Mouse (Mus musculus) neural tube, embryonic 14.5 days (tissue): ENCODE results near the gene Thrap3. TPM values are rescaled to one million over a fixed set of nuclear protein-coding genes. Genes with fewer than 3 reads are reported as not detected.

ENCODE experiments used
- ATAC-seq: fragments of 200-750 bp; cut with Nextera tagmentation; 2 replicates; pipeline ENCODE4 v1.8.0; 2017; ENCODE audit warnings: low read depth, mild to moderate bottlenecking, moderate TSS enrichment, moderate library complexity
- H3K27ac ChIP-seq: fragments of 300-500 bp; sonication (generic); 2 replicates; pipeline ENCODE4 v1.5.1; 2014; ENCODE audit warnings: low read depth, mild to moderate bottlenecking, control low read depth, low read length, moderate library complexity, mixed read lengths
- H3K27me3 ChIP-seq: fragments of 300-500 bp; sonication (generic); 2 replicates; pipeline ENCODE4 v1.6.1; 2014; ENCODE audit warnings: low read length; ENCODE audit not compliant: control insufficient read depth, insufficient read depth
- H3K36me3 ChIP-seq: fragments of 300-500 bp; sonication (generic); 2 replicates; pipeline ENCODE4 v1.6.1; 2014; ENCODE audit warnings: low read length, mixed read lengths; ENCODE audit not compliant: control insufficient read depth, insufficient read depth
- H3K4me1 ChIP-seq: fragments of 300-500 bp; sonication (generic); 2 replicates; pipeline ENCODE4 v1.6.1; 2014; ENCODE audit warnings: low read length; ENCODE audit not compliant: control insufficient read depth, insufficient read depth
- H3K4me2 ChIP-seq: fragments of 300-500 bp; sonication (generic); 2 replicates; pipeline ENCODE4 v1.6.1; 2014; ENCODE audit warnings: mild to moderate bottlenecking, low read depth, low read length, control low read depth
- H3K4me3 ChIP-seq: fragments of 300-500 bp; sonication (generic); 2 replicates; pipeline ENCODE4 v1.5.1; 2014; ENCODE audit warnings: low read depth, low read length, control low read depth, mixed read lengths
- H3K9ac ChIP-seq: fragments of 300-500 bp; sonication (generic); replicated peaks from 2 replicates; pipeline ENCODE4 v1.6.1; 2014; ENCODE audit warnings: low read depth, mild to moderate bottlenecking, control low read depth, low read length, mixed read lengths
- H3K9me3 ChIP-seq: fragments of 300-500 bp; sonication (generic); 2 replicates; pipeline ENCODE4 v1.6.1; 2016; ENCODE audit warnings: low read length; ENCODE audit not compliant: control insufficient read depth
- WGBS: fragments of 180-500 bp; shearing (Covaris S2); extraction: QIAGEN DNeasy Blood & Tissue Kit; methylation state at CpG from one replicate; pipeline ENCODE4 v1.1.7; 2014; 5-methylcytosine and 5-hydroxymethylcytosine counted together
- polyA plus RNA-seq: library from polyadenylated mRNA; unstranded; fragments of >200 nt; fragmentation: Nextera tagmentation; extraction: Ambion mirVana; gene quantifications from 2 replicates; pipeline ENCODE4 v1.2.1, GENCODE M21; 2014

The Thrap3 gene
- polyA plus RNA-seq, 1 experiment from 2014 or later = 138 TPM

DNA sequence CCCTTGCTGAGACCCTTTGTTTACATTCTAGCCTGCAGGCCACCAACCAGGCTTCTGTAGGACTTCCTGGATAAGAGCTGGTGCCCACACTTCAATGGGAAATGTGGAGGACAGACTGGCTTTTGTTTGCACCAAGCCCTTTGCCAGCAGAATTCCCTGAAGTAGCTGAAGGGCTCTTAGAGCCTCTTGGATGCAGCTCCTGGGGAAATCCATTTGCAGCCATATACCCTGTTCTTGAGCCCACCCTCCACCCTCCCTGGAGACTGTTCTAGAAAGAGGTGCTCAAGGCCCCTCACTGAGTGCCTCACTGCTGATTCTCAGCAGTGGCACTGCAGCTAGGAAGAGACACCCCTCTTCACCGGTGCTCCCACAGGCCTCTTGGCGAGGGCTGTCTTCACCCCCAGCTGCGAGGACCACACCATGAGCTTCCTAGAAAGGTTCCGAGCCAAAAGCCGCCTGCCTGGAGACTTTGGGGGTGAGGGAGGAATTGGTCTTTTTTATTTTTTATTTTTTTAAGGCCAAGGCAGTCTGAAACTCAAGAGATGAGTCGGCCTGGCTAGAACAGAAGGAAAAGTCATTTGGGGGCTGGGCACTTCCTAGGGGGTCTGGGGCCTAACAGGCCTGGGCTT, 69.8 kb downstream of the Thrap3 start:
- no peak for ATAC-seq
- peaks cover 14% of the 10 kb centered on the region for H3K4me1 ChIP-seq
- no peak overlapping the region for H3K9ac ChIP-seq
- WGBS = 72% methylated on average over 6 of the region's 6 CpGs
- H3K27me3 ChIP-seq = no peaks in the 10 kb centered on the region
- H3K4me2 ChIP-seq = no peak overlapping the region
- no peak overlapping the region for H3K4me3 ChIP-seq
- H3K27ac ChIP-seq = no peak overlapping the region
- peaks cover 49% of the 10 kb centered on the region for H3K36me3 ChIP-seq
- no peaks in the 10 kb centered on the region for H3K9me3 ChIP-seq

DNA sequence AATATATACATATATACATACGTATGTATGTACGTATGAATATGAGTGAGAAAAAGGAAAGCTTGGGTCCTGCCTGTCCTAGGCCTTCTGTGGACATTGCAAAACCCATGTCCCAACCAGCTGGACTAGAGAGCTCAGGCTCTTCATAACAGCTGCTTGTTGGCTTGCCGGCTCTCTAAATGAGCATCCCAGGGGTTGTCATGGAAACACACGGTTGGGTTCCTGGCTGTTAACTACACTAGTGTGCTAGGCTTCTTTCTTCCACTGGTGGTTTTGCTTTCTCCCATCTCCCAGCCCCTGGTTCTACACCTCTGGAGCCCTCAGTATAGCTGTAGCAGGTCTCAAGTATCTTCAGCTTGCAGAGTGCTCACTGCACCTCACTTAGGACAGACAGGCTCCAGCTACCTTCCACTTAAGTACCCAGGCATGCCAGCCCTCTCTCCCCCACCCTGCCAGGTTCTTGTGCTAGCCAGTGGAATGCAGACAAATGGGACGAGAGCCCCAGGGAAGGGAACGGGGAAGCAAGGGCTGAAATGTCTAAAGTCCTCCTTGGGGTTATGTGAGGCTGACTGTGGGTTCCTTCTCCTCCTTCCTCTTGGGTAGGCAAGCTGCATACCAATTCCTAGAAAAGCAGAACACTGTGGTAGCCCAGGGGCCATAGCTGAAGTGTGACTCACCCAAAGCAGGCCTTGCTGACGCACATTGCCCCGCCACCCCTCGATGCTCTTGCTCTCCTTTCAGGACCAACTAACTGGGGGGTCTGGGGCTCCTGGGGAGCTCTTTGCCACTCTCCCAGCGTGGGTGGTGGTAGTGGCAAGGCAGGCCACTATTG, 71.1 kb downstream of the Thrap3 start:
- Histone ChIP-seq H3K9me3 (no peaks in the 10 kb centered on the region), H3K9ac (no peak overlapping the region), H3K27ac (no peak overlapping the region; the same call in 1 of the 2 replicates), H3K4me3 (no peak overlapping the region), H3K27me3 (no peaks in the 10 kb centered on the region), H3K36me3 (peaks cover 44% of the 10 kb centered on the region), H3K4me2 (no peak overlapping the region), H3K4me1 (peaks cover 14% of the 10 kb centered on the region)
- ATAC-seq = peak; percentile 68; the same call in 1 of the 2 replicates
- WGBS = 58% methylated on average over 10 of the region's 10 CpGs

DNA sequence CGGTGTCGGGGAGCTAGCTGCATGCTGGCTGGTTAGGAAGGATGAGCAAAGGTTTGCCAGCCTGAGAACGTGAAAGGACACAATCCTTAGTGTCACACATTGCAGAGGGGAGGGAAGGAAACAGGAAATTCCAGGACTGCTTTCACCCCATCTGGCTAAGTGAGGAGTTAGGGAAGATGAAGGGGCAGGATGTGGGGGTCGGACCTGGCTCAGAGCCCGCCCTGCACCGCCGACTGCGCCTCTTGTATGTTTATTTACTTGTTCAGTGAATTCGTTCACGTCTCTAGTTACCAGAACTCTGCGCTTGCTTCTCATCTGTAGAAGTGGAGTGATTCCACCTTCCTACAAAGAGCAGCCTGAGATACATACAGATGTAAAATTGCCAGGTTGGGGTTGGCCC, 72.1 kb downstream of the Thrap3 start:
- Histone ChIP-seq H3K27ac (peak overlapping the region; percentile 62; the same call in 1 of the 2 replicates), H3K4me3 (no peak overlapping the region), H3K9me3 (no peaks in the 10 kb centered on the region), H3K36me3 (peaks cover 47% of the 10 kb centered on the region), H3K4me2 (no peak overlapping the region), H3K4me1 (peaks cover 14% of the 10 kb centered on the region), H3K27me3 (no peaks in the 10 kb centered on the region), H3K9ac (no peak overlapping the region)
- 73% methylated on average over 11 of the region's 11 CpGs for WGBS
- no peak for ATAC-seq

DNA sequence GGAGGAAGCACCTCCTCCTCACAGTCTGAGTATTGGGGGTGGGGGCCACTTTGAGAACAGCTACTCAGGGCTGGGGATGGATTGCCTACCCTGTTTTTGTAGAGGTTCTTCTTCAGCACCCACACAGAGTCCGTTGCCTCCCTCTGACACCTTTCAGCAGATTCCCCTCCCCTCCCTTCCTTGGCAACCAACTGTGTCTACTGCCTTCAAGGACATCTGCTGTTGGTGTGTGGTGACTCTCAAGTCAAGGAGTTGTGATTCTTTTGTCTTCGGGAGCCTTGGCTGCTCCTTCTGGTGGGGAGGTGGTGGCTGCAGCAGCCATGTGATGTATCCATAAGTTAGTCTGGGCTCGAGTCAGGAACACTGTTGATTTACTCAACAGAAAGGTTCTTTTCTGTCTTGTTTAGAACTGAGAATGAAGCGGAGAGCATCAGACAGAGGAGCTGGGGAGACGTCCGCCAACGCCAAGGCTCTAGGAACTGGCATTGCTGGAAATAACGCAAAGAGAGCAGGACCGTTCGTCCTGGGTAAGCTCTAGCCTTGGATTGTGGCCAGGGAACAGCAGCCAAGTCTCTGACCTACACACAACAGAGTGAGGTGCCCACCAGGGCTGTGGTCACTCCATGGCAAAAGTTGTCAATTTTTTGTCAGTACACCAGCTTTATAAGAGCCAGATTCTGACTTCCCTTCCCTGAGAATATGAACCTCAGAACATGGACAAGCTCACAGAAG, 79.1 kb downstream of the Thrap3 start:
- no peak for ATAC-seq
- Histone ChIP-seq H3K36me3 (peaks cover 21% of the 10 kb centered on the region), H3K9ac (no peak overlapping the region), H3K27me3 (no peaks in the 10 kb centered on the region), H3K4me1 (no peaks in the 10 kb centered on the region), H3K4me3 (no peak overlapping the region), H3K4me2 (no peak overlapping the region), H3K9me3 (0 out of 2 replicates have a peak, but pooled peaks cover 4% of the 10 kb centered on the region), H3K27ac (no peak overlapping the region)
- 86% methylated on average over 10 of the region's 10 CpGs for WGBS

DNA sequence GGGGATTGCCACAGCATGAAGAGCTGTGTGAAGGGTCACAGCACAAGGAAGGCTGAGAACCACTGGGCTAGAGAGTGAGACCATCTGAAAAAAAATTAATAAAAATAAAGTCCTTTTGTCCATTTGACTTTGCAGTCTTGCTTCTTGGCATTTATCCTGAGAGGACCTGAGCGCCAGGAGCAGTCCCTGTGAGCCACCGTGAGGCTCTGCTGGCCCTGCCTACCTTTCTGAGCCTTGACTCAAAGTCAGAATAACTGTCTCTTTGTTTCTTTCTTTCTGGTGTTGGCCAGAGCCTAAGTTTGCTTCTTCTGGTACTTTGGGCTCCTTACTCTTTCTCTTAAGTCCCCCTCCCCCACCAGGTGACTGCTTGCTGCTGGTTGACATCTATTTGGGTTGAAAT, 82.1 kb downstream of the Thrap3 start:
- 0 out of 2 replicates have a peak, but pooled peaks cover 4% of the 10 kb centered on the region for H3K9me3 ChIP-seq
- H3K4me2 ChIP-seq = no peak overlapping the region
- no peak overlapping the region for H3K4me3 ChIP-seq
- H3K9ac ChIP-seq = no peak overlapping the region
- H3K27me3 ChIP-seq = no peaks in the 10 kb centered on the region
- no peak overlapping the region for H3K27ac ChIP-seq
- no peak for ATAC-seq
- WGBS = 96% methylated on average over 2 of the region's 2 CpGs
- no peaks in the 10 kb centered on the region for H3K4me1 ChIP-seq
- peaks cover 3% of the 10 kb centered on the region for H3K36me3 ChIP-seq

DNA sequence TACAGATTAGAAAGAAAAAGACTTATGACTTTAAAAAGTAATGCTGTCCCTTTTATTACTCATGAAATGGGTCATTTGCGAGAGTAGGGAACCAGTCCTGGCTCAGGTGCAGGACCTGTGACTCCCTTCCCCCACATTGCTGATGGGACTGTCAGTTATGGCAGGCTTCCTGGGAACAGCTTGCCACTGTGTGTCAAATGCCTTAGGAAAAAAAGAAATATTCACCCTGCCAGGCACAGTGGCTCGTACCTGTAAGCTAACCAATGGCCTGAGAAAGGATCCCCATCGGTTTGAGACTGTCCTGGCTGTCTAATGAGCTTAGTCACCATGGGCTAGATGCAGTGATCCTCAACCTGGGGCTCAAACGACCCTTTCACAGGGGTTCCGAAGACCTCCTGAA, 82.5 kb downstream of the Thrap3 start:
- 84% methylated on average over 5 of the region's 5 CpGs for WGBS
- H3K9me3 ChIP-seq = 0 out of 2 replicates have a peak, but pooled peaks cover 4% of the 10 kb centered on the region
- no peak overlapping the region for H3K4me2 ChIP-seq
- peaks cover 1% of the 10 kb centered on the region for H3K36me3 ChIP-seq
- H3K27ac ChIP-seq = no peak overlapping the region
- H3K9ac ChIP-seq = no peak overlapping the region
- H3K27me3 ChIP-seq = no peaks in the 10 kb centered on the region
- ATAC-seq = no peak
- H3K4me1 ChIP-seq = no peaks in the 10 kb centered on the region
- no peak overlapping the region for H3K4me3 ChIP-seq

DNA sequence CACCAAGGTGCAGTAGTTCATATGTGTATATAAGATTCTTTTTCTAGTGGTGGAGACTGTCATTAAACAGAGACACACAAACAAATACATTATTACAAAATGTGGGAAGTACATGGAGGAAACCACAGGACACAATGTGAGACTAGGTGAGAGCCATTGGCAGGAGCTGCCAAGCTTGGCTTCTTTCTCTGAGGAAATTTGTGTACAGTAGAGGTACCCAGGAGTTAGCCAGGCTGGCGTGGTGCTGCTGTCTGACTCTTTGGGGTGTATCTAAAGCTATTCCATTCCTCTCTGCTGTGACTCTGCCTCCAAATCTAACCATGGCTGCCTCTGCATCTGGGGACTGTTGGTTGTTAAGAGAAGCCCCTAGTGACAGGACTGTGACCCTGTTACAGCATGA, 83.5 kb downstream of the Thrap3 start:
- WGBS = 84% methylated on average over 1 of the region's 1 CpGs
- no peak overlapping the region for H3K27ac ChIP-seq
- ATAC-seq = no peak

DNA sequence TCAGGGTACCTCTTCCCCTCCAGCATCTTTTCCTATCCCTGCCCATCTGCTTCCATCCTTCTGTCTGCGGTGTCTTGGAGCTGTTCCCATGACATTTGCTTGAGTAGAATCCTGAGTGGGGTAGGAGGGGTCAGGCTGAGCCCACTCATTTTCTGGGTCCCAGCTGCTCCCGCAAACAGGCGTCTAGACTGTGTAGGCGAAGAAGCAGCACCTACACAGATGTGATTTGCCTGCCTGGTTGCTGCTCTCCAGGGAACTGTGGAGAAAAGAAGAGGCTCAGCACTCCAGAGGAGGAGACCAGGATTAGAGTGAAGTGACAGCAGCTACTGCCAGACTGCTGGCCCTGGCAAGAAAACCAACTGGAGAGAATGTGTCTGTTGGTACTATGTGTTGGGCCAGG, 83.9 kb downstream of the Thrap3 start:
- Histone ChIP-seq H3K9me3 (0 out of 2 replicates have a peak, but pooled peaks cover 4% of the 10 kb centered on the region), H3K4me3 (no peak overlapping the region), H3K36me3 (no peaks in the 10 kb centered on the region), H3K4me1 (peaks cover 4% of the 10 kb centered on the region; the same call in 1 of the 2 replicates), H3K4me2 (no peak overlapping the region), H3K9ac (no peak overlapping the region), H3K27me3 (no peaks in the 10 kb centered on the region), H3K27ac (no peak overlapping the region)
- ATAC-seq = no peak
- 57% methylated on average over 4 of the region's 4 CpGs for WGBS

More for the DNA sequence above, 83.5 kb downstream of the Thrap3 start:
- no peaks in the 10 kb centered on the region for H3K27me3 ChIP-seq
- no peaks in the 10 kb centered on the region for H3K36me3 ChIP-seq
- 0 out of 2 replicates have a peak, but pooled peaks cover 4% of the 10 kb centered on the region for H3K9me3 ChIP-seq
- H3K9ac ChIP-seq = no peak overlapping the region
- H3K4me2 ChIP-seq = no peak overlapping the region
- H3K4me3 ChIP-seq = no peak overlapping the region
- peaks cover 1% of the 10 kb centered on the region; the same call in 1 of the 2 replicates for H3K4me1 ChIP-seq
